Mouse (Mus musculus) brain, embryonic 14.5 days (tissue): ENCODE data around the gene Tnfsf14.

ENCODE experiments used
- CTCF ChIP-seq: fragments of 200-500 bp; IDR thresholded peaks from 2 replicates; pipeline ENCODE4 v1.5.1; 2012; ENCODE audit warnings: inconsistent platforms, mild to moderate bottlenecking, moderate library complexity, borderline replicate concordance; ENCODE audit not compliant: insufficient read depth, insufficient read length; ENCODE audit errors: extremely low read depth
- POLR2A ChIP-seq: fragments of 200-500 bp; IDR thresholded peaks from 2 replicates; pipeline ENCODE4 v1.6.1; 2012; ENCODE audit warnings: mild to moderate bottlenecking, inconsistent platforms, borderline replicate concordance; ENCODE audit not compliant: poor library complexity, insufficient read depth, insufficient read length, severe bottlenecking; ENCODE audit errors: extremely low read depth

- TF ChIP-seq CTCF (no peak), POLR2A (no peak)
Measured at GRCm38 (mm10) chr17:57237181-57237580, 43.2 kb upstream of the Tnfsf14 start.
